Mouse (Mus musculus): ENCODE measurements around the gene Kiss1. TPM values are rescaled to one million over a fixed set of nuclear protein-coding genes. Genes with fewer than 3 reads are reported as not detected.

The Kiss1 gene
- polyA plus RNA-seq, 1 experiment: not detected

DNA sequence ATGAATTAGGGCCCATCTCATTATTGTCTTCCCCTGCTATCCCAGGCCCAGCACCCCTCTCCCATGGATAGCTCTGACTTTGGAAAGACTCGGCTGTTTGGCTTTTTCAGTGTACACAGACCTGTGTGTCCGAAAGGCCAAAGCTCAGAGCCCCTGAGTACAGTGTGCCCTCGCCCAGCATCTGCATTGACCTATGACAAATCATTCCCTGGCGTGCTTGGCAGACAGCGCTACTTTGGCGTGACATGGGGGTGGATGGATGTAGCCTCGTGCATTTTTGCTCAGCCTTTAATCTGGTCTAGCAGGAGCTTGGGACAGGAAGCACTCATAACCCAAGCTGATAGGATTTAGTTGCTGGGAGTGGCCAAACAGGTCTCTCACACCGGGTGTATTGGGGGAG lies 50.4 kb downstream of the Kiss1 start:
- peaks cover 15% of the 10 kb centered on the region for H3K4me1 ChIP-seq (ENCODE audit: control insufficient read depth, insufficient read depth, low read length)
- H3K27me3 ChIP-seq (ENCODE audit: control insufficient read depth, insufficient read depth, low read length): no peaks in the 10 kb centered on the region
- TF ChIP-seq POLR2A (IDR thresholded peaks at IDR 0.05; ENCODE audit: borderline replicate concordance, insufficient read depth, low read length) (no peak), CTCF (IDR thresholded peaks at IDR 0.05; ENCODE audit: borderline replicate concordance, insufficient read depth, low read depth, low read length) (no peak)
- WGBS: 75% methylated on average over 8 of the region's 8 CpGs
- H3K27ac ChIP-seq (ENCODE audit: insufficient read depth, low read length): no peak overlapping the region
- no peak overlapping the region for H3K4me3 ChIP-seq (replicated peaks; ENCODE audit: insufficient read depth, low read depth, low read length)
- DNase-seq: no peak

DNA sequence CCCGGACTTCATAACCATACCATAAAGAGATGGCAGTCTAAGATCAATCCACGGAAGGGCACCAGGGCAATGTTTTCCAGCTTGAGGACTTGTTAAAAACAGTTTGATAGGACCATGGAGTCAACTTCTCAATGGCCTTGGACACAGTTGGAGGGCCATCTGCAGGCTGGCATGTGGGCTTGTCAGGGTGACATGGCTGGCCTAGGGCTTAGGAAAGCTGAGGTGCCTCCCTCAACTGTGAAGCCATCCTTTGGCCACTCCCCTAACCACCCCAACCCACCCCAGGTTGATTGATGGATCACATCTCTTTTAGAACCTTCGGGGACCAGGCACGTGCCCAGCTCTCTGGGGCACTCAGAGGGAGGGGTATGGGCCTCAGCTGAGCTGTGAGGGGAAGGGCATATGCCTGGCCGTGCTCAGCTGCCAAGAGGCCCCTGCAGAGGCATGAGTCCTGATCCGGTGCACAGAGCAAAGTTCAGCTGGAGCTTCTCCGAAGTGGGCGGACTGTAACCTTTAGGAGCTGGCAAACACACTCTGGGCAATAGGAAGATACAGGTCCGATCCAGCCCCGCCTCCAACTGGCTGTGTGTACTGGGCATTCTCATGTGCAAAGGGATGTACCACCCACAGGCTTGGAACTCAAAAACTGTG lies 54.1 kb downstream of the Kiss1 start:
- H3K27ac ChIP-seq (ENCODE audit: insufficient read depth, low read length): no peak overlapping the region
- TF ChIP-seq CTCF (IDR thresholded peaks at IDR 0.05; ENCODE audit: borderline replicate concordance, insufficient read depth, low read depth, low read length) (no peak), POLR2A (IDR thresholded peaks at IDR 0.05; ENCODE audit: borderline replicate concordance, insufficient read depth, low read length) (no peak)
- H3K4me3 ChIP-seq (replicated peaks; ENCODE audit: insufficient read depth, low read depth, low read length): no peak overlapping the region
- 37% methylated on average over 10 of the region's 10 CpGs for WGBS
- H3K4me1 ChIP-seq (ENCODE audit: control insufficient read depth, insufficient read depth, low read length): no peaks in the 10 kb centered on the region
- no peaks in the 10 kb centered on the region for H3K27me3 ChIP-seq (ENCODE audit: control insufficient read depth, insufficient read depth, low read length)
- no peak for DNase-seq

DNA sequence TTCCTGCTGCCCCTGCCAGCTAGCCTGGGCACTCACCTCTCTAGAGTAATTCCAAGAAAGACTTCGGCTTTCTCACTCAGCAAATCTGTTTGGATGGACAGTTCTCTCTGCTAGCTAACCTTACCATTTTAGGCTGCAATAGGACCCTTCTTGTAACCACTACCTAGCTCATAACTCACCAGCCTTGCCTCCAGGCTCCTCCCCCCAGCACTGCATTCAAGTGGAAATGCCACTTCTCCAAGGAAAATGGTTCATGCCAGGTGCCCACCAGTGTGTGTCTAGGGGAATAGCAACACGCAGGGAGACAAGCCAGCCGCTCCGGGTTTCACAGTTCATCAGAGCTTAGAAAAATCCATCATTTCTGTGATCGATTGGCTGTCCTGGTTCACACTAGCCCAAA lies 55.9 kb downstream of the Kiss1 start:
- Histone ChIP-seq H3K27ac (ENCODE audit: insufficient read depth, low read length) (no peak overlapping the region), H3K27me3 (ENCODE audit: control insufficient read depth, insufficient read depth, low read length) (no peaks in the 10 kb centered on the region), H3K4me1 (ENCODE audit: control insufficient read depth, insufficient read depth, low read length) (no peaks in the 10 kb centered on the region), H3K4me3 (replicated peaks; ENCODE audit: insufficient read depth, low read depth, low read length) (no peak overlapping the region)
- WGBS: 83% methylated on average over 5 of the region's 5 CpGs
- DNase-seq: no peak
- no peak for TF ChIP-seq CTCF (IDR thresholded peaks at IDR 0.05; ENCODE audit: borderline replicate concordance, insufficient read depth, low read depth, low read length)
- TF ChIP-seq POLR2A (IDR thresholded peaks at IDR 0.05; ENCODE audit: borderline replicate concordance, insufficient read depth, low read length): no peak

Other genes with a start within 250 kb of the Kiss1 start
- 31.7 and 32.1 TPM in 2 replicates for gene Ppp1r15b, start 190.7 kb upstream of the Kiss1 start, polyA plus RNA-seq (2012; rRNA removed)
- gene Plekha6, start 157.7 kb upstream of the Kiss1 start, polyA plus RNA-seq (2012; rRNA removed): 73.7 and 77.2 TPM in 2 replicates
- not detected in 2 replicates for gene Golt1a, start 12.1 kb upstream of the Kiss1 start, polyA plus RNA-seq (2012; rRNA removed)
- gene Ren1, start 28.6 kb downstream of the Kiss1 start, polyA plus RNA-seq (2012; rRNA removed): 0.08 and 0.13 TPM in 2 replicates
- gene Etnk2, start 41.7 kb downstream of the Kiss1 start, polyA plus RNA-seq (2012; rRNA removed): 5.0 and 5.6 TPM in 2 replicates
- 13.6 and 15.4 TPM in 2 replicates for gene Sox13, start 102.5 kb downstream of the Kiss1 start, polyA plus RNA-seq (2012; rRNA removed)